Mouse (Mus musculus): ENCODE data around the gene Asap3. TPM values are rescaled to one million over a fixed set of nuclear protein-coding genes. Genes with fewer than 3 reads are reported as not detected.
A peak's percentile ranks its signal among the peaks of the same experiment; 100 is the strongest.

Gene Asap3
- polyA plus RNA-seq (2011; ENCODE audit: insufficient read length, low read depth, missing spikeins) = 7.0 and 8.5 TPM in 2 replicates

DNA sequence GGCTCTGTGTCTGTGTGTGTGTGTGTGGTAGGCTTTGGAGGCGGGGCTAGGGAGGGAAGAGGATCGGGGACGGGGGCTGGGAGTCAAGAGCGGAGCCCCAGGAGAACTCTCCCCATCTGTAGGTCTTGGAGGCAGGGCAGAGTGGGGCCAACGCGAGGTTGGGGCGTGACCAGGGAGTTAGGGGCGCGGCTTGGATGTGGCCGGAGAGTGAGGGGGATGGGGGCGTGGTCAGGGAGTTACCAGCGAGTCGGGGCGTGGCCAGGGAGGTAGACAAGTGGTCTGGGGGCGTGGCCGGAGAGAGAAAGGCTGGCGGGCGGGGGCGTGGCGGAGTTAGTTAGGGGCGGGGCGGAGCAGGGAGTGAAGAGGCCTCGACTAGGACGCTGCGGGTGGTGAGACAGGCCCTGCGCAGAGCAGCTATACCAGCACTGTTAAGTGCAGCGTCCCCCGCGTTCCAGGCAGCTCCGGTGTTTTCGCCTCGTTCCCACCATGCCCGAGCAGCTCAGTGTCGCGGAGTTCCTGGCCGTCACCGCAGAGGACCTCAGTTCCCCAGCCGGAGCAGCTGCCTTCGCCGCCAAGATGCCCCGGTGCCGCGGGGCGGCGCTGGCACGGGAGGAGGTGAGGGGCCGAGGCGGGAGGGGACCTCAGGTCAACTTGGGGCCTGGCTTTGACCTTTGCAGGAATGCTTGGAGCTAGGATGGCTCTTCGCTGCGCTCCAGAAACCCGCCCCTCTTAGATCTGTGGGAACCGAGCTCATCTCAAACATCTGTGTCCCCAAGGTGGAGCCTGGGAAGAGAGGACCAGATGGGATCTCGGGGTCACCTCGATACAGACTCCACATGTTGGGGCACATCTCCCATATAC, at the start of gene Asap3:
TSS of gene Asap3 (plus strand) at position 333 of the 861 bp plus-strand sequence.
- H3K4me1 ChIP-seq (ENCODE audit: control insufficient read depth, insufficient read depth, low read length) = peaks cover 3% of the 10 kb centered on the region; the same call in 1 of the 2 replicates
- no peak for TF ChIP-seq CTCF (IDR thresholded peaks at IDR 0.05; ENCODE audit: borderline replicate concordance, insufficient read depth, low read length)
- TF ChIP-seq POLR2A (IDR thresholded peaks at IDR 0.05; ENCODE audit: low read depth, low read length) = peak; percentile 95
- H3K4me3 ChIP-seq (ENCODE audit: insufficient read depth, low read length) = peak within 1 kb of the TSS; percentile 43
- H3K27ac ChIP-seq (ENCODE audit: insufficient read depth, low read length) = no peak within 1 kb of the TSS

DNA sequence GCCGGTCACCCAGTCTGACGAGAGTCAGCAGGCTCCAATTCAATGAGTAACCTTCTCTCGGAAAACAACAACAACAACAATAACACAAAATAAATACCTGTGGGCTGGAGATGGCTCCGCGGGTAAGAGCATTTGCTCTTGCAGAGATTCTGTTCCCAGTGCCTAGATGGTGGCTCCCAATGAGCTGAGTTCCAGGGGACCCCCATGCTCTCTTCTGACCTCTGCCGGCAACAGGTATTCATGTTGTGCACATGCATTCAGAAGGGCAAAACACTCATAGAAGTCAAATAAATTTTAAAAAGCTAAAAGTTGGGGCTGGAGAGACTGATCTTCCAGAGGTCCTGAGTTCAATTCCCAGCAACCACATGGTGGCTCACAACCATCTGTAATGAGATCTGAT, 47.7 kb upstream of the Asap3 start:
- no peak for TF ChIP-seq CTCF (IDR thresholded peaks at IDR 0.05; ENCODE audit: borderline replicate concordance, insufficient read depth, low read length)
- no peak for TF ChIP-seq POLR2A (IDR thresholded peaks at IDR 0.05; ENCODE audit: low read depth, low read length)
- Histone ChIP-seq H3K27ac (ENCODE audit: insufficient read depth, low read length) (no peak overlapping the region), H3K4me3 (ENCODE audit: insufficient read depth, low read length) (no peak overlapping the region), H3K4me1 (ENCODE audit: control insufficient read depth, insufficient read depth, low read length) (no peaks in the 10 kb centered on the region)

DNA sequence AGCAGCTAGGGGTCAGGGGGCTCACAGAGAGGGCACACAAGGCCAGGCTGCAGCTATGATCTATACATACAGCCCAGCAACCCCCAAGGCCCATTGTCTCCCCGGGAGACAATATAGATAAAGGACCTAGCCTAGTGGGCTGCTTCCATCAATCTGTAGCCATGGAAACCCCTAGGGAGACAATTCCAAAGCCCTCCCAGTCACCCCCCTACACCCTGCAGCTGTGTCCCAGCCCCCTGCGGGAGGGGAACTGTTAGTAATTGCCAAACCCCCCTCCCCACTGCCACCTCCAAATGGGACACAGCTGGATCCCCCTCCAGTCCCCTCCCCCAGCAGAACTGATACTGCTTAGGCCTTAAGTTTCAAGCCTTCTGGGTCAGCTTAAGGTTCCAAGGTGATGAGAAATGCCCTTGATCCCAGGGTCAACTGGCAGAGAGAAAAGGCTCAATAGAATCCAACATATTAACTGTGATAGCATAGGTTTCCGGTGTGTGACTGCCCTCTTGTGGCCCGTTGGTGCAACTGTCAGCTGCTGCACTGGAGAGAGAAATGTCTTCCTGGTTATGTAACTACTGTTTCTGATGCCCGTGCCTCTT, 46.3 kb upstream of the Asap3 start:
- TF ChIP-seq POLR2A (IDR thresholded peaks at IDR 0.05; ENCODE audit: low read depth, low read length) (no peak), CTCF (IDR thresholded peaks at IDR 0.05; ENCODE audit: borderline replicate concordance, insufficient read depth, low read length) (peak; percentile 91; the same call in 1 of the 2 replicates)
- Histone ChIP-seq H3K4me1 (ENCODE audit: control insufficient read depth, insufficient read depth, low read length) (no peaks in the 10 kb centered on the region), H3K27ac (ENCODE audit: insufficient read depth, low read length) (no peak overlapping the region), H3K4me3 (ENCODE audit: insufficient read depth, low read length) (no peak overlapping the region)

DNA sequence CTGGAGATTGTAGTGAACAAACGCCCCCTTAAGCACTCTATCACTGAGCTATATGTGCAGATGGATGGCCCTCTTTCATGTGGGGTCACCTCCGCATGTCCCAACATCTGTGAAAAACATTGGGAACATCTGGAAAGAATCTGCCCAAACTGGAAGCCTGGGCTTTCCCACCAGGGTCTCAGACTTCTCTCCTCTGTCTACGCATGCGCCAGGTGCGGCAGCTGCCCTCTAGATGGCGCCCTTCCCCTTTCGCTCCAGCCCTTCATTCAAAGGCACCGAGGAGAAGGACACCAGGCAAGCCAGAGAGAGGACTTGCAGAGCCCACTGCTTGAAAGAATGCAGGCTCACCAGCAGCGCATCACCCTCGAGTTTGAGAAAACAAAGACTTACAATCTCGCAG, 42.7 kb upstream of the Asap3 start:
- H3K4me1 ChIP-seq (ENCODE audit: control insufficient read depth, insufficient read depth, low read length) = no peaks in the 10 kb centered on the region
- no peak overlapping the region for H3K27ac ChIP-seq (ENCODE audit: insufficient read depth, low read length)
- no peak for TF ChIP-seq POLR2A (IDR thresholded peaks at IDR 0.05; ENCODE audit: low read depth, low read length)
- peak; percentile 98 for TF ChIP-seq CTCF (IDR thresholded peaks at IDR 0.05; ENCODE audit: borderline replicate concordance, insufficient read depth, low read length)
- no peak overlapping the region for H3K4me3 ChIP-seq (ENCODE audit: insufficient read depth, low read length)

DNA sequence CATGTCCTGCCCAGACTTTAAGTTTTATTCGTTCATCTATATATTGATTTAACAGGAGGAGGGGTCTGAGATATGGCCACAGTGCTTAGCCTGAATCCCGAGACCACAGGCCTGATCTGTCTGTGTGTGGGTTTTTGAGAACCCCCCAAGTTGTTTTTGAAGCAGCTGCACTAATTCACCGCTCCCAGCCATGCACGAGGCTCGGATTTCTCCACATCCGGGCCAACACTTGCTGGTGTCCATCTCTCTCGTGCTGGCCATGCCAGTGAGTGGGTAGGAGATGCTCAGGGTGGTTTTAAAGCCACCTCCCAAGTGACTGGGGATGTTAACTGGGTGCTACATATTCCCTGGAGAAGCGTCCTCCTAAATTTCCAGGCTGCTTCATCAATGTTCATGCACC, 41.2 kb upstream of the Asap3 start:
- no peak overlapping the region for H3K4me3 ChIP-seq (ENCODE audit: insufficient read depth, low read length)
- no peak for TF ChIP-seq POLR2A (IDR thresholded peaks at IDR 0.05; ENCODE audit: low read depth, low read length)
- TF ChIP-seq CTCF (IDR thresholded peaks at IDR 0.05; ENCODE audit: borderline replicate concordance, insufficient read depth, low read length) = no peak
- H3K27ac ChIP-seq (ENCODE audit: insufficient read depth, low read length) = no peak overlapping the region
- no peaks in the 10 kb centered on the region for H3K4me1 ChIP-seq (ENCODE audit: control insufficient read depth, insufficient read depth, low read length)

DNA sequence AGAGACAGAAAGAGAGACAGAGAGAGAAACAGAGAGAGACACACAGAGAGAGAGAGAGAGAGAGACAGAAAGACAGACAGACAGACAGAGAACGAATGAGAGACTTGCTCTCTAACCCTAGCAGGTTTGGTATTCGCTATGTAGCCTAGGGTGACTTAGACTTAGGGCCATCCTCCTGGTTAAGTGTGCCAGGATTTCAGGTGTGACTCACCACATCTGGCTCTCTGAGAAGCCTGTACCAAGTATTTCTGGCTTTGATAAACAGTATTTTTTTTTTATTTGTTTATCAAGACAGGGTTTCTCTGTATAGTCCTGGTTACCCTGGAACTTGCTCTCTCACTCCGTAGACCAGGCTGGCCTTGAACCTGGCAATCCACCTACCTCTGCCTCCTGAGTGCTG, 38.5 kb upstream of the Asap3 start:
- TF ChIP-seq POLR2A (IDR thresholded peaks at IDR 0.05; ENCODE audit: low read depth, low read length) = no peak
- TF ChIP-seq CTCF (IDR thresholded peaks at IDR 0.05; ENCODE audit: borderline replicate concordance, insufficient read depth, low read length) = no peak
- H3K27ac ChIP-seq (ENCODE audit: insufficient read depth, low read length) = no peak overlapping the region
- no peaks in the 10 kb centered on the region for H3K4me1 ChIP-seq (ENCODE audit: control insufficient read depth, insufficient read depth, low read length)
- no peak overlapping the region for H3K4me3 ChIP-seq (ENCODE audit: insufficient read depth, low read length)

DNA sequence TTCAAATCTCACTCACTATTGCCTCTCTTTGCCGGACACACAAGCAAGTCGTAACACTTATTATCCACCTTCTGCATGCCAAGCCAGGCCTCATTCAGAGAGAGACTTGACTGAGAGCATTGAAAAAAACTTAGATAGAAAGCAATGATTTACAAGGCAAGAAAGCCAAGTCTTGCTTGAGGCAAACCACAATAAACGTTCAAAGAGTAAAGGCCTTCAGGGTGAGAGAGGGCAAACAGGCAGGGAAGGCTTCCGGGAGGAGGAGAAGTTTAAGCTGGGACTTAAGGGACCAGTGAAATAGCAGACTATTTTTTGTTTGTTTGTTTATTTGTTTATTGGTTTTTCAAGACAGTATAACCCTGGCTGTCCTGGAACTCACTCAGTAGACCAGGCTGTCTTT, 35.8 kb upstream of the Asap3 start:
- TF ChIP-seq POLR2A (IDR thresholded peaks at IDR 0.05; ENCODE audit: low read depth, low read length) = no peak
- TF ChIP-seq CTCF (IDR thresholded peaks at IDR 0.05; ENCODE audit: borderline replicate concordance, insufficient read depth, low read length) = no peak
- Histone ChIP-seq H3K4me1 (ENCODE audit: control insufficient read depth, insufficient read depth, low read length) (0 out of 2 replicates have a peak, but pooled peaks cover 4% of the 10 kb centered on the region), H3K4me3 (ENCODE audit: insufficient read depth, low read length) (no peak overlapping the region), H3K27ac (ENCODE audit: insufficient read depth, low read length) (no peak overlapping the region)

DNA sequence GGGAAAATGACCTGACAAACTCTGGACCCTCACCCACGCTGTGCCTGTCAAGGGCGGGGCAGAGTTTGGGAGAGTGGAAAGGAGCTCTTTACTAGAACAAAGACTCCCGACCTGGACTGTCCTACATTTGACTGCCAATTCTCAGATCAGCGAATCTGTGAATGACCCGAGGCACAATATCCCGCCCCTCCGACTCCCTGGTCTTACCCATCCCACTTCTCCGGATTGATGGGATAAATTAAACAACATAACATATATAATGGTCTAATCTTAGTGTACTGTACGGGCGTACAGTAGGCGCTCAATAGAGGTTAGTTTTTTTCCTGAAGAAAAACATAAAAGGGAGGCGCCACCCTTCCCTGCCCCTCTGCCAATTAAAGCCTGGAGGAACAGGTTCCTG, 34.7 kb upstream of the Asap3 start:
- Histone ChIP-seq H3K4me3 (ENCODE audit: insufficient read depth, low read length) (no peak overlapping the region), H3K27ac (ENCODE audit: insufficient read depth, low read length) (no peak overlapping the region), H3K4me1 (ENCODE audit: control insufficient read depth, insufficient read depth, low read length) (0 out of 2 replicates have a peak, but pooled peaks cover 4% of the 10 kb centered on the region)
- TF ChIP-seq CTCF (IDR thresholded peaks at IDR 0.05; ENCODE audit: borderline replicate concordance, insufficient read depth, low read length) (no peak), POLR2A (IDR thresholded peaks at IDR 0.05; ENCODE audit: low read depth, low read length) (no peak)

DNA sequence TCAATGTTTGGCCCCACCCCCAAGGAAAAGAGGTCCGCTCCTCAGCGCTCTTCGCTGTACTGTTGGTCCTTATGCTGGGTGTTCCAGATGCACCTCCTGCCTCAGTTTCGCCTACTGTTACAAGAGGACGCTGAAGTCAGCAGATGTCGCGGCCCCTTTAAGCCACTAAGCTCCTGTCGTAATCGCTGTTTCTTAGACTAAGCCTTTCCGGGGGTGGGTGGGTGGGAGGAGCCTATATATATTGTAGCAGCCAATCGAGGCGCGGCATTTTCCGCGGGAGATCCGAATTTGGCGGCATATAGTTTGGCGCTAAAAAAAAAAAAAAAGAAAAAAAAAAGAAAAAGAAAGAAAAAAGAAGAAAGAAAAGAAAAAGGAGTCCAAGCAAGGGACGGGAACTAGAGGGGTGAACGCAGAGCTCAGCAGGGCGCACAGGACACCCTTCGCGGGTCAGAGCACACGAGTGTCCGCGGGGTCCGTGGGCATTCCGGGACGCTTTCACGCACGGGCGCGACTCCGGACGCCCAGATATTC, 34.1 kb upstream of the Asap3 start, which contains the start of gene E2f2:
TSS of gene E2f2 (plus strand) at position 384 of the 531 bp plus-strand sequence.
- 0 out of 2 replicates have a peak, but pooled peaks cover 4% of the 10 kb centered on the region for H3K4me1 ChIP-seq (ENCODE audit: control insufficient read depth, insufficient read depth, low read length)
- TF ChIP-seq CTCF (IDR thresholded peaks at IDR 0.05; ENCODE audit: borderline replicate concordance, insufficient read depth, low read length) (no peak), POLR2A (IDR thresholded peaks at IDR 0.05; ENCODE audit: low read depth, low read length) (peak; percentile 58)
- H3K4me3 ChIP-seq (ENCODE audit: insufficient read depth, low read length) = peak within 1 kb of the TSS; percentile 72
- H3K27ac ChIP-seq (ENCODE audit: insufficient read depth, low read length) = no peak within 1 kb of the TSS

Measured in embryonic fibroblast, embryonic 13.5 days (primary cell).